Mouse (Mus musculus) kidney, embryonic 14.5 days (tissue): ENCODE measurements at regions not wholly inside any gene's neighbourhood (a gene's known extent, or its start where the extent isn't known, plus 50 kb on each side); places are given as distances from the start of the nearest gene placed in this dataset.

Experiments used
- ATAC-seq: fragments of 200-750 bp; cut with Nextera tagmentation; 2 replicates; pipeline ENCODE4 v1.8.0; 2017; ENCODE audit warnings: moderate number of reproducible peaks, mild to moderate bottlenecking, moderate TSS enrichment, moderate library complexity; ENCODE audit not compliant: low FRiP score, low TSS enrichment
- H3K27ac ChIP-seq: fragments of 300-500 bp; sonication (generic); 2 replicates; pipeline ENCODE4 v1.5.1; 2014; ENCODE audit warnings: low read depth, mild to moderate bottlenecking, low read length, moderate library complexity, mixed read lengths
- H3K27me3 ChIP-seq: fragments of 300-500 bp; sonication (generic); 2 replicates; pipeline ENCODE4 v1.6.1; 2014; ENCODE audit warnings: mild to moderate bottlenecking, low read length; ENCODE audit not compliant: control insufficient read depth, insufficient read depth
- H3K36me3 ChIP-seq: fragments of 300-500 bp; sonication (generic); 2 replicates; pipeline ENCODE4 v1.6.1; 2014; ENCODE audit warnings: low read length, mixed read lengths; ENCODE audit not compliant: control insufficient read depth, insufficient read depth
- H3K4me1 ChIP-seq: fragments of 300-500 bp; sonication (generic); 2 replicates; pipeline ENCODE4 v1.6.1; 2014; ENCODE audit warnings: low read length, mixed read lengths; ENCODE audit not compliant: control insufficient read depth, insufficient read depth
- H3K4me2 ChIP-seq: fragments of 300-500 bp; sonication (generic); replicated peaks from 2 replicates; pipeline ENCODE4 v1.6.1; 2014; ENCODE audit warnings: low read depth, mild to moderate bottlenecking, low read length
- H3K4me3 ChIP-seq: fragments of 300-500 bp; sonication (generic); 2 replicates; pipeline ENCODE4 v1.5.1; 2014; ENCODE audit warnings: mild to moderate bottlenecking, low read length
- H3K9ac ChIP-seq: fragments of 300-500 bp; sonication (generic); 2 replicates; pipeline ENCODE4 v1.6.1; 2014; ENCODE audit warnings: low read depth, mild to moderate bottlenecking, low read length, moderate library complexity
- H3K9me3 ChIP-seq: fragments of 300-500 bp; sonication (generic); 2 replicates; pipeline ENCODE4 v1.6.1; 2016; ENCODE audit warnings: low read length; ENCODE audit not compliant: control insufficient read depth
- WGBS: fragments of 180-500 bp; shearing (Covaris S2); extraction: QIAGEN DNeasy Blood & Tissue Kit; methylation state at CpG from one replicate; pipeline ENCODE4 v1.1.7; 2014; 5-methylcytosine and 5-hydroxymethylcytosine counted together

GRCm38 (mm10) chr14:83232262-83232661 is 1211.1 kb upstream of the Pcdh17 start:
- WGBS: 88% methylated on average over 1 of the region's 1 CpGs
- no peak for ATAC-seq
- H3K27ac ChIP-seq: no peak overlapping the region
- no peak overlapping the region for H3K4me2 ChIP-seq
- H3K27me3 ChIP-seq: no peaks in the 10 kb centered on the region
- H3K36me3 ChIP-seq: no peaks in the 10 kb centered on the region
- H3K9me3 ChIP-seq: no peaks in the 10 kb centered on the region
- H3K9ac ChIP-seq: no peak overlapping the region
- H3K4me1 ChIP-seq: no peaks in the 10 kb centered on the region
- H3K4me3 ChIP-seq: no peak overlapping the region

GRCm38 (mm10) chr14:83246891-83247290 is 1196.5 kb upstream of the Pcdh17 start:
- 81% methylated on average over 5 of the region's 5 CpGs for WGBS
- H3K36me3 ChIP-seq: no peaks in the 10 kb centered on the region
- no peaks in the 10 kb centered on the region for H3K27me3 ChIP-seq
- ATAC-seq: no peak
- H3K9me3 ChIP-seq: no peaks in the 10 kb centered on the region
- H3K9ac ChIP-seq: no peak overlapping the region
- H3K4me3 ChIP-seq: no peak overlapping the region
- H3K27ac ChIP-seq: no peak overlapping the region
- H3K4me1 ChIP-seq: no peaks in the 10 kb centered on the region
- no peak overlapping the region for H3K4me2 ChIP-seq

GRCm38 (mm10) chr14:83247405-83247804 is 1196.0 kb upstream of the Pcdh17 start:
- Histone ChIP-seq H3K27me3 (no peaks in the 10 kb centered on the region), H3K4me3 (no peak overlapping the region), H3K27ac (no peak overlapping the region), H3K9ac (no peak overlapping the region), H3K4me2 (no peak overlapping the region), H3K36me3 (no peaks in the 10 kb centered on the region), H3K9me3 (no peaks in the 10 kb centered on the region), H3K4me1 (no peaks in the 10 kb centered on the region)
- 86% methylated on average over 2 of the region's 2 CpGs for WGBS
- ATAC-seq: no peak

GRCm38 (mm10) chr14:83252922-83253321 is 1190.4 kb upstream of the Pcdh17 start:
- H3K27ac ChIP-seq: no peak overlapping the region
- H3K9me3 ChIP-seq: no peaks in the 10 kb centered on the region
- H3K4me1 ChIP-seq: no peaks in the 10 kb centered on the region
- H3K36me3 ChIP-seq: no peaks in the 10 kb centered on the region
- H3K4me2 ChIP-seq: no peak overlapping the region
- H3K27me3 ChIP-seq: no peaks in the 10 kb centered on the region
- ATAC-seq: peak; percentile 75; the same call in 1 of the 2 replicates
- no peak overlapping the region for H3K4me3 ChIP-seq
- 36% methylated on average over 2 of the region's 2 CpGs for WGBS
- no peak overlapping the region for H3K9ac ChIP-seq

GRCm38 (mm10) chr14:83302599-83302998 is 1140.8 kb upstream of the Pcdh17 start:
- Histone ChIP-seq H3K27ac (no peak overlapping the region), H3K9me3 (no peaks in the 10 kb centered on the region), H3K4me1 (no peaks in the 10 kb centered on the region), H3K27me3 (no peaks in the 10 kb centered on the region), H3K9ac (no peak overlapping the region), H3K4me3 (no peak overlapping the region), H3K36me3 (no peaks in the 10 kb centered on the region), H3K4me2 (no peak overlapping the region)
- ATAC-seq: no peak
- WGBS: 75% methylated on average over 3 of the region's 3 CpGs

GRCm38 (mm10) chr14:83320773-83321172 is 1122.6 kb upstream of the Pcdh17 start:
- no peak overlapping the region for H3K4me3 ChIP-seq
- no peaks in the 10 kb centered on the region for H3K27me3 ChIP-seq
- 86% methylated on average over 3 of the region's 3 CpGs for WGBS
- H3K9ac ChIP-seq: no peak overlapping the region
- no peak overlapping the region for H3K4me2 ChIP-seq
- no peaks in the 10 kb centered on the region for H3K4me1 ChIP-seq
- H3K27ac ChIP-seq: no peak overlapping the region
- ATAC-seq: no peak
- no peaks in the 10 kb centered on the region for H3K9me3 ChIP-seq
- no peaks in the 10 kb centered on the region for H3K36me3 ChIP-seq

- ATAC-seq: no peak
These were observed 1080.2 kb upstream of the Pcdh17 start for GRCm38 (mm10) chr14:83363153-83363552.

More at GRCm38 (mm10) chr14:83363153-83363552, 1080.2 kb upstream of the Pcdh17 start:
- Histone ChIP-seq H3K9ac (no peak overlapping the region), H3K27ac (no peak overlapping the region), H3K27me3 (no peaks in the 10 kb centered on the region), H3K36me3 (no peaks in the 10 kb centered on the region), H3K4me3 (no peak overlapping the region), H3K4me2 (no peak overlapping the region), H3K9me3 (no peaks in the 10 kb centered on the region), H3K4me1 (no peaks in the 10 kb centered on the region)
- WGBS: 94% methylated on average over 1 of the region's 1 CpGs
